Mouse (Mus musculus): ENCODE results near the gene Rnf103. TPM values are rescaled to one million over a fixed set of nuclear protein-coding genes. Genes with fewer than 3 reads are reported as not detected.
A peak's percentile ranks its signal among the peaks of the same experiment; 100 is the strongest.
"Not testable (repeated sequence)": the region's sequence is repeated elsewhere in the genome, so short reads cannot be mapped to it uniquely, and the experiment has no call there.

Rnf103 gene
- 10 to 100 TPM; 19.5 to 22.6 (median 21.2) TPM for total RNA-seq (2022)

DNA sequence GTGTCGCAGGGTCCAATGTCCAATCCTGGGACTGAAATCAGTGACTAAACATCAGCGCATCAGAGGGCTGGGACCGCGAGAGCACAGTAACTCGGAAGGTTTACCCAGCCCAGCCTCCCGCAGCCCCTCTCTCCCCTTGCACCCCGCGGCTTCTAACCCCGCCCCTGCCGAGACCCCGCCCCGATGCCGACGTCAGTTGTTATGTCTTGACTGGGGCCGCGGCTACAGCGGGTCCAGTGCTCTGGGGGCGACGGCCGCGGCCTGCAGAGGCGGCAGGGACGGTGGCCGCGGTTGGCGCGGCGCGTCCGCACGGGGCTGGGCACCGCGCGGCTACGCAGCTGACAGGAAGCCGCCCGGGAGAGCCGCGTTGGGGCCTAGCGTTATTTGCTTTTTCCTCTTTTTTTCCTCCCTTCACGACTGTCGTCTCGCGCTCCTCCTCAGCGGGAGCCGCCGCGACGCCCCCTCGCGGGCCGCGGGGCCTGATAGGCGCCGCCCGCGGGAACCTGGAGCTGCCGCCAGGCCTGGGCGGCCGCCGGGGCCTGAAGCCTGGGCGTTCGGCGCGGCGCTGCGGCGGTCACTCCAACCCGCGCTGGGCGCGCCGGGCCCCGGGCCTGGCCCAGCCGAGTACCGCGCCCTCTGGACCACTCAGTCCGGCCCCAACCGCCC is at the start of gene Rnf103:
Gene Rnf103, plus strand, starts transcription at position 220 of the 666 bp plus-strand sequence.
- peak; percentile 83 to 86 for DNase-seq (ENCODE audit: low spot score in 2 of 2)

DNA sequence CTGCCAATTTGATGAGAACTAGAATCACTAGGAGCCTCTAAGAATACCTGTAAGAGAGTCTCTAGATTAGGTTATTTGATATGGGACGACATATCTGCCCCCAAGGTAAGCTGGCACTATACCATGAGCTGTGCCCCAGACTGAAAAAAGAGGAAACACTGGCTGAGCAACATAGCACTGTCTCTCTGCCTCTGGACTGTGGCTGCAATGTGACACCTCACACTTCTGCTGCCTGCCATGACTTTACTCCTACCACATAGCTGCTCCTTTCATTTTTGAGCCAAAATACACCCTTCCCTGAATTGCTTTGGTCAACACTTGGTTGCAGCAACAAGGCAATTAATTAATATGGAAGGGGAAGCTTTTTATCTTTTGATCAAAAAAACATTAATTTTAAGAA is 48.9 kb upstream of the Rnf103 start:
- DNase-seq (ENCODE audit: low spot score in 2 of 2), result no peak

DNA sequence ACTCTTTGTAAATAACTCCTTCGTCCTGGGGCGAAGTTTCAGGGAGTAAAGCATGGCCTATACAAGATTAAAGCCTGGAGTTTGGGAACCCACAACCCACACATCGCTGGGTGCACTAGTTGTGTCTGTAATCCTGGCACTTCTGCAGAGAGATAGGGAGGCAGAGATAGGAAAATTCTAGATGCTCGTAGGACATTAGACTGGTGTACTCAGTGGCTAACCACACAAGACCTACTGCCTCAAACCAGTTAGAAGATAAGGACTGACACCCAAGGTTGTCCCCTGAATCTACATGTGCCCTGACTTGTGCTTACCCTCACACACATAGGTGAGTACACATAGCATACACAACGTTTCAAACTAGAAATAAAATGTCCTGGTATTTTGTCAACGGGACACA is 48.1 kb upstream of the Rnf103 start:
- no peak for DNase-seq (ENCODE audit: low spot score in 2 of 2)

DNA sequence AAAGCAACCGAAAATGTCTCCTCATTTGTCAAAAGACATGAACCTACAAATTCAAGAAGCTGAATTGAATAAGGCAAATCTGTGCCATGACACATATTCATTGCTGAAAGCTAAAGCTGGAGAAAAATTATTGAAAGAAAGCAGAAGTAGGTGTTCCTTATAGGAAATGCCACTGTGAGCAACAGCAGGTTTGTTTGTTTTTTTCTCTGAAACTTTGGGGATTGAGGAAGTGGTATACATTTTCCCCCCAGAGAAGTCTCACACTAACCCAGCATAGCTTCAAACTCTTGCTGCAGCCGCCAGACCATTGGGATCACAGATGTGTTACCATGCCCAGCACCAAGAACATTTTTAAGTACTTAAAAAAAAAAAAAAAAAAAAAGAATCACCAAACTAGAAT is 40.9 kb upstream of the Rnf103 start:
- DNase-seq (ENCODE audit: low spot score in 2 of 2), result no peak

DNA sequence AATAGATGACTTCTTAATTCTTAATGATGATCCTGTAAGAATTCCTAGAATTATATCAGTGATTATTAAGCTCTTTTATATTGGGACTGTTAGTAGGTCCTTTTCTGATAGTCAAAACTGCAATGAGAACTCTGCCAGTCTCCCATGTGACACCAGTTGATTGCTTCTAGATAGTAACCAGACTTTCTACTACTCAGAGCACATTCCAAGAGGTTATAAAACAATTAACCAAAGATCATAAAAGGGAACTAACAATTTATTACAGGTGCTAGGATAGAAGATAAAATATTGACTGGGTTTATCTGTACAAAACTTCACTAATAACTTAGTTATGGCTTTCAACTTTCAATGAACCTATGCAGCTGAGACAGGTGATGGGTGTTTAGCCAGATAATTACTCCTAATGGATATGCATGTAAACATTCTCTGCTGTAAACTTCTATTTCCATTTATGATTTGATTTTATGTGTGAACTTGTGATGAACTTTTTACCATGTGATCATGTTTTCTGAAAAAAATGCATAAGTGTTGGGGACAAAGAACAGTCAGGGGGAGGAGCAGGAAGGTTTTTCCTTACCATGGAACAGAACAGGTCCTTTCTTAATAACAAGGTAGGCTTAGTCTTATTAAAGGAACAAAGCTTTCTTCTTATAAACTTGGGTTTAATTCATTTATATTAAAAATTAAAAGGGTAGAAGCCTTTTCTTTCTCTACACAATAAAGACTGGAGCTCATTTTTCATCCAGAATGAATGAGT is 39.5 kb upstream of the Rnf103 start:
- not testable (repeated sequence) for DNase-seq (ENCODE audit: low spot score in 2 of 2)

DNA sequence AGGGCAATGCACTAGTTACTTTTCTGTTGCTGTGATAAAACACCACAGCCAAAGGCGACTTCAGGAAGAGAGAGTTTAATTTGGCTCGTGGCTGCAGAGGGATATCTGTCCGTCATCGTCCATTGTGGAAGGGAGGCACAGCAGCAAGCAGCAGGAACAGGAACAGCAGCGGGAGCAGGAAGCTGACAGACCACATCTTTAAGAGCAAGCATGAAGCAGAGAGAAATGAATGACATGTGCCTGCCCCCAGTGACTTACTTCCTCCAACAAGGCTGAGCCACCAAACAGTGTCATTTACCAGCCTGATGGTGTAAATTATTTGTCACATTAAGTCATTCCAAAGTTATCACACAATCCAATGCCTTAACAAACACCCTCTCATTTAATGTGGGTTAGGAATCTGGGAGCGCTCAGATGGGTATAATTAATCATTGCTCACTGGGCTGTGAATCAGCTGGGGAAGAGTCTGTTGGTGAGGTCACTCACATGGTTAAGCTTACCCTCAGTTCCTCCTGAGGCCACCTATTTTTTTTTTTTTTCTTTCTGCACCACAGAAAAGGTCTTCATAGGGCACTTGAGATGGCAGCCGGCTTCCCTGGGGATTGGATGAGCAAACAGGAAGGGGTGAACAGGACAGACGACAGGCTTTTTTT is 35.6 kb upstream of the Rnf103 start:
- DNase-seq (ENCODE audit: low spot score in 2 of 2), result no peak

DNA sequence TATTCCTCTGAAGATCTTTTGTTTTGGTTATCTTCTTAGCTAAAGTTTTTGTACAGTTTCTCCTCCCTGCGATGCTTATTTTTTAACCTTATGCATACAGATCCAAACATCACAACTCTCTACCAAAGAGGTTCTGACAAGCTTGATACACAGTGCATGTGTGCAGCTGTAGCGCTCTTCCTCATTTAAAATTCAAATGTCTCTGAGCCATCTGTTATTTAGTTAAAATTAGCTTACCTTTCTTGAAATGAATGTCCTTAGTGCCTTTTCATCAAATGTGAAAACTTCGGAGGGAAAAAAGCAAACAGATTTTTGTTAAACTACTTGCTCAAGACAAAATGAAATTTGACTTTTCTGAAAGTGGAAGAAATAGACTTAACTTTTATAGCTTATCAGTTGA is 28.5 kb upstream of the Rnf103 start:
- DNase-seq (ENCODE audit: low spot score in 2 of 2), result no peak

DNA sequence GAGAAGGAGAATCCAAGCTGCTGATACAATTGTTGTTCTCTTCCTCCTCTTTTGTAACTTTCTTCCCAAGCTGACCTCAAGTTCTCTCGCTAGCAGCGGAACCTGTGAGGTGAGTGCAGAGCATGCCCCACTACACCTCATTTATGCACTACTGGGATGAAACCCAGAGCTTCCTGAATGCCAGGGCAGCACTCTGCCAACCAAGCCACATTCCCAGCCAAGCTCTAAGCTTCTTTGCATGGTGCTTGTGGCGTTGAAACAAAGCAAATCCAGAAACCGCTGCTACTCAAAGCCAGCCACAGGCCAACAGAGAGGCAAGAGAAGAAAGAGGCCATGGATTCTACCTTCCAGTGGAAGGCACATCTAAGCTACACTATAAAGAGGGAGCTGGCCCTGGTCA is 25.9 kb upstream of the Rnf103 start:
- no peak for DNase-seq (ENCODE audit: low spot score in 2 of 2)

DNA sequence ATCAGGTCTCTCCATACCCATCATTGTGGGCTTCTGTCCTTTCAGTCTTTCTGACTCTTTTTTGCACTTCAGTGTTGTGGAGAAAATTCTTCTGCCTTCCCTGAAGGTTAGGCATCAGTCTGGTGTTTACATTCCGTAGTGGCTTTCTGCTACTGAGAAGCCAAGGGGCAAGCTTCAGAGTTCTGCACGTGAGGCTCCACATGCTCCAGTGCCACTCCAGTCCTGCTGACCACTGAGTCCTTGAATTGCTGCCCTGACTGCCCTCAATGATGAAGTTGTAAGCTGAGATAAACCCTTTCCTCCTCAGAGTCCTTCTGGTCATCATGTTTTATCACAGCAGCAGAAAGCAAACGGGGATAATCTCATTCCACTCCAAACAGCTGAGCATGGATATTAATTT is 24.4 kb upstream of the Rnf103 start:
- no peak for DNase-seq (ENCODE audit: low spot score in 2 of 2)

DNA sequence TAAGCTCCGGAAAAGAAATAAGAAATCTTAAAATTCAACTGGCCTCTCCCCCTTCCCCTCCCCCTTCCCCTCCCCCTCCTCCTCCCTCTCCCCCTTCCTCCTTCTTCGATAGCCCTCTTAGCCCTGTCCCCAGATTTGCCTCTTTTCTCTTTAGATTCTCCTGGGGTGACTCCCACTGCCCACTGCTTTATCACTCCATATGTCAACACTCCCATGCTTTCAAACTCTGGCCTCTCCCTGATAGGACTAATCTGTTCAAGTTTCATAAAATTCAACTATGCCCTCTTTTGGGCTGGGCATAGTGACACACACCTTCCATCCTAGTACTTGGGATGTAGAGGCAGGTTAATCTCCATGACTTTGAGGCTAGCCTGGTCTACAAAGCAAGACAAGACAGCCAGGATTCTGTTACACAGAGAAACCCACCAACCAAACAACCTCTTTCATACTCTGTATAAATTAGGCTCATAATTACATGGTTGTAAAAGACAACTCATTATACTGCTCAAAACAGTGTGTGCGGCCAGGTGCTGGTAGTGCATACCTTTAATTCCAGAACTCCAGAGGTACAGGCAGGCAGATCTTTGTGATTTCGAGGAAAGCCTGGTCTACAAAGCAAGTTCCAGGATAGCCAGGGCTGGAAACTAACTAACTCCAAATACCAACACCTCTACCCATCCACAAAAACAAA is 21.7 kb upstream of the Rnf103 start:
- DNase-seq (ENCODE audit: low spot score in 2 of 2), result no peak

DNA sequence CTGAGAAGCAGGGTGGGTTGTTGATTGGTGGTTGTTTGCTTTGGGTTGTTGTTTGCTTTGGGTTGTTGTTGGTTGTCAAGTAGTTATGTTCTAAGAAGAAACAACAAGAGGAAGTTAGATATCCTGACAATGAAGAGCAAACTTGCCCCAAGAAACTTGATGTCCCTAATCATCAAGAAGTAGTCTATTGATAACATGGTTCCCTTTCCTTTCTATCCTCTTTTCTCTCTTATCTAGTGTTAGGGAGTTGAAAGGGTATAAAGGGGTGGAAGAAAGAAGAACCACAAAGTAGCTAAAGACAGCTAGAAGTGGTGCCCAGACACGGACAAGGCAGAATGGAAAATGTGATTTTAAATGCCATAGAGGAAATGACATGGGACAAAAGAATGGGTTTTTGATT is 20.9 kb upstream of the Rnf103 start:
- no peak for DNase-seq (ENCODE audit: low spot score in 2 of 2)

DNA sequence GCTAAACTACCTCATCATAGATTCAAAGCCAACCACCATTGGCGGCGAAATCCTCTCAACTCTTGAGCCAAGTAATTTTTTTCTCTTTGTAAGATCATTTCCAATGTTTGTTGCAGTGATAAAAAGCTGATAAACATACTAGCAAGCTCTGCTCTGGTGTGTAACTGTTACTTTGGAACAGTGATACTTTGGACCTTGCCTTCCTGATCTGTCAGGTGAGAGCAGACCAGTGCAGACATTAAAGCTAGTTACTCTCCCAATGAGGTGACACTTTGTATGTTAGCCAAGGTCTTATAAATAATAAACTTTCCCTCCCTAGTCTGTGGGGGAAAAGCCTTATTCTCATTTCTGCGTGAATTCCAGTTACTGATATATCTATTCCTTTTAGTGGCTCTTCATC is 18.1 kb upstream of the Rnf103 start:
- DNase-seq (ENCODE audit: low spot score in 2 of 2), result no peak

DNA sequence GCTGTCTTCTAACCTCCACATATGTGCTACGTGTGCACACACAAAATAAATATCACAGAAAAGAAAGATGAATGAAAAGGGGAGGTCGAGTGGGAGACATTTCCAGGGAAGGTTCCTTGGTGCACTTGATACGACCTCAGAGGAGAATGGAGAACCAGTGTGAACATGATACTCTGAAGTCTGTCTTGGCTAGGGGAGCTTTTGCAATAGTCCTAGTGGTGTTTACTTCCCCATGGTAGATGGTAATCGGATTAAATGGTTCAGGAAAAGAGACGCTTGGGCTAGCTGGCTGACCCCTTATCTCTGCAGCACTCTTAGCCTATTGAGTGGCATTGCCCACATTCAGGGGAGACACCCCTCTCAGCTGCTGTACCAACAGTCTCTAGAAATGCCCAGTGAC is 16.9 kb upstream of the Rnf103 start:
- no peak for DNase-seq (ENCODE audit: low spot score in 2 of 2)

DNA sequence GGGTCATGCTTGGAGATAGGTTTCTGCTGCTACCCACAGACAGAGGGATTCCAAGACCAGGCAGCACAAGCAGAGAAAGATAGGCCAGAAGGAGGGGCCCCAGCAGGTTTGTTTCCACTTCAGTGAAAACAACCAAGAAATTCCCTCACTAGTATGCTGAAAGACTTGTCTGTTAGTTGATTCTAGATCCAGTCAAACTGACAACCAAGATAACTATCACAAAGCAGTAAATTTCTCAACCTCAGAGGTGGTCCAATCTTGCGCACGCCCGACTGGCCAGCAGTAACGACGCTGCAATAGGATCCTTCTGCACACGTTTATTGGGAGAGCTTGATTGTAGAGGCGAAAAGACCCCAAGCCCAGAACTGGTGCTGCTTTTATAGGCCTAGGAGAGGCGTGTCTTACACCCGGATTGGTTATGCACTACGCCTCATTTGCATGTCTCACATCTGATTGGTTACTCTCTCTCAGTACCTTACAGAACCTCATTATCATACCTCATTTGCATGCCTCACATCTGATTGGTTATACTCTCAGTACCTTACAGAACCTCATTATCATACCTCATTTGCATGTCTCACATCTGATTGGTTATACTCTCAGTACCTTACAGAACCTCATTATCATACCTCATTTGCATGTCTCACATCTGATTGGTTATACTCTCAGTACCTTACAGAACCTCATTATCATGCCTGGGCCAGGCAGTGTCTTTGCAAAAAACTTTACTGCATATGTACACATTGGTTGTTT is 14.7 kb upstream of the Rnf103 start:
- DNase-seq (ENCODE audit: low spot score in 2 of 2), result not testable (repeated sequence)

DNA sequence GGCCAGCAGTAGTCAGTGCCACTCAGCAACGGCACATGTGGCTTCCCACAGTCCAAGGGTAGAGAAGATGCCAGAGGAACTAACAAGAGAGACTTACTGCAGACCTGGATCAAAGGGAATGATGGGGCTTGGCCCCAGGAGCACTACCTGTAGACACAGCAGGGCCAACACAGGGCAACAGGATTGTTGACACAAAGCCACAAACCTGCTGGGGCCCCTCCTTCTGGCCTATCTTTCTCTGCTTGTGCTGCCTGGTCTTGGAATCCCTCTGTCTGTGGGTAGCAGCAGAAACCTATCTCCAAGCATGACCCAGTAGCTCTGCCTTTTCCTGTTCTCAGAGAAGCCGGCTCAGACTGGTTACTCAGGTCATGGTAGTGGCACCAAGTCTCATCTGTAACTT is 14.1 kb upstream of the Rnf103 start:
- DNase-seq (ENCODE audit: low spot score in 2 of 2), result not testable (repeated sequence)

DNA sequence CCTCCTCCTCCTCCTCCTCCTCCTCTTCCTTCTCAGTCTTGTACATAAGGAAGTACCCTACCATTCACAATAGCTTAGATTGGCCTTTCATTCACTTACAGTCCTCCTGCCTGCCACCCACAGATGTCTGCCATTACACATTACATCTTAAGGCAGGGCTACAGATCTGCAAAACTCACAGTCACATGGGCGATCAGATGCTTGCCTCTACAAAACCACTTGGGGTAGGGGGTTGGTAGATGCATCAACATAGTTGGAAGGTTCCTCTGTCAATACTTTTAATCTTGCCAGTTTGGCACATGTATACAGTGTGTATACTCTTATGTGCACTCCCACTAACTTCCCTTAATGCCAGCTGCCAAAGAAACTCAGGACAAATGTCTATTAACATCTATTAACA is 13.6 kb upstream of the Rnf103 start:
- DNase-seq (ENCODE audit: low spot score in 2 of 2), result no peak

DNA sequence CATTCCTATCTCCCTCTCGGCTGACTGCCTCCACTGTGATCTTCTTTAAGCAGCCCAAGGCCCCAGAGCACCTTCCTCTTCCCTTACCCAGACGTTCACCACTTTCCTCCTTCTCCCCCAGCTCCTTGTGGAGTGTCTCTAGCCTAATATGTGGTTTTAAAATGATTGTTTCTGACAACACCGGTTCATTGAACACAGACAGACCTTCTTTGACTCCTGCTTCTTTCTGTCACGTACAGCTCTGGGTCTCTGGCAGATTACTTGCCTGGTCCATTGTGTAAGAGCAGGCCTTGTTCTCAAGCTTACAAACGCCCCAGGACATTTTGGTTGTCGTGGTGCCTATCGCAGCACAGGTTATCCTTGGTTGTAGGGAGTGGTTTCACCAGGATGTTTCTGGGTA is 12.6 kb upstream of the Rnf103 start:
- no peak for DNase-seq (ENCODE audit: low spot score in 2 of 2)

DNA sequence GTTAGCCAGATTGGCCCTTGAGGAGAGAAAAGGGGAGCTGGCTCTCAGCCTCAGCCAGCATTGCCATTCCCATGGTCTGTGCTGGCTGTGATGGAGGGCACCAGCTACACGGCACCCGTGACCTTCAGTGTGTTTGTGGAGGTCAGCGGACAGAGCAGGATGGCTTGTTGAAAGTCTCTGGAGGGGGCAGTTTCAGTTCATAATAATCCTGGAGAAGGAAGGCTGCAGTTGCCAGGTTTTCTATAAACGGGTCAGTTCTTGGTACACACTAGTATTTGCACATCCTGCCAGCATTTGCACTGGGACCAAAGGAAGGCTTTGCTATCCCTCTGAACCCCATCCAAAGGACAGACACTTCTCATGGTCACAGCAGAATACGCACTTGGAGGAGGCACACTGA is 8.4 kb upstream of the Rnf103 start:
- DNase-seq (ENCODE audit: low spot score in 2 of 2), result no peak

DNA sequence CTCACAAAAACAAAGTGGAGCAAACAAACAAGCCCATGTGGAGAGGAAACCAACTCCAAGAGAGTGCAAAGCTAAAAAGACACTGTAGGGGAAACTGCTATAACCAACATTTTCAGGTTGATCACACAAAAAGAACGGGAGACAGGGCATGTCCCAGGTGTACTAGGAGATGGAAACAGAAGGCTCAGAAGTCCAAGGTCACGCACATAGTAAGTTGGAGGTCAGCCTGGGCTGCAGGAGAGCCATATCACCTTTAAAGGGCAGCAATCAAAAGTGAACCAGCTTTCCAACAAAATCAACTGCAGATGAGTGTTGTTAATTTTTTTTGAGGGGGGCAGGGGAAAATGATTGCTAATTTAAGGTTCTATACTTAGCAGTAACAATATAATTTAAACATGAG is 7.5 kb upstream of the Rnf103 start:
- DNase-seq (ENCODE audit: low spot score in 2 of 2), result no peak

DNA sequence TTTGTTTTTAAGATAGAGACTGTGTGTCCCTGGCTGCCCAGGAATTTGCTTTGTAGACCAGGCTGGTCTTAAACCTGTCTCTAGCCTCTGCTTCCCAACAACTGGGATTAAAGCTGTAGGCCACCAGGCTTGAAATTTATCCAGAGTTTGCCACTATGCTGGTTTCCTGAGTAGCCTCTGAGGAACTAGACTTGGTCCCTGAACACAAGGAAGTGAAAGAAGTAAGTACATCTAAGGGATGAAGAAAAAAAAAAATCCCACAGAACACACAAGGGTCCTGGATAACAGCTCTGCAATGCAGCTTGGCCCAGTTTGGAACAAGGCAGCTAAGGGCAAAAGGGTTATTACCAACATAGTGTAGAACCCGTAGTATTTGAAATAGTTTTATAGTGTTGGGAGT is 6.8 kb upstream of the Rnf103 start:
- no peak for DNase-seq (ENCODE audit: low spot score in 2 of 2)

DNA sequence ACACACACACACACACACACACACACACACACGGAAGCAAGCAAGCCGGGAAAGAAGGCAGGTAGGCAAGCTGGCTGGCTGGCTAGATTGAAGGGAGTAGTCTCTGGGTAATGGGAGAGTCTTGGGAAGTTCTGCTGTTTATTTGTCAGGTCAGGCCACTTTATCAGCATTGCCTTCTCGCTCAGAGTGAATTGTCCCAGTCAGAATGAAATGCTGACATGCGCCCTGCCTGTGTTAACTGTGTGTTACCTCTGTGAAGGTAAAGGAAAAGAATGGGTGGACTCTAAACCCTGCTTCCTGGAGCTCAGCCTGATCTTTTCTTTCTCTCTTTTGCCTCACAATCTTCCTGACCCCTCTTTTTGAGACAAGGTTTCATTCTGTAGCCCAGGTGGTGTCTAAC is 5.7 kb upstream of the Rnf103 start:
- DNase-seq (ENCODE audit: low spot score in 2 of 2), result no peak

Data from gastrocnemius, adult 8-10 months (tissue).